Mouse (Mus musculus) testis, adult 2 months (tissue): Measurements from ENCODE around the gene Stard13. TPM values are rescaled to one million over a fixed set of nuclear protein-coding genes. Genes with fewer than 3 reads are reported as not detected.

Experiments
- H3K27ac ChIP-seq: fragments of 200-500 bp; 2 replicates; pipeline ENCODE4 v1.5.1; 2012; ENCODE audit warnings: low read depth, low read length; ENCODE audit not compliant: control insufficient read depth, insufficient read depth
- H3K27me3 ChIP-seq: fragments of 200-500 bp; 2 replicates; pipeline ENCODE4 v1.6.1; 2012; ENCODE audit warnings: mild to moderate bottlenecking, low read length, moderate library complexity; ENCODE audit not compliant: control insufficient read depth, insufficient read depth
- H3K36me3 ChIP-seq: fragments of 200-500 bp; 2 replicates; pipeline ENCODE4 v1.6.1; 2012; ENCODE audit warnings: mild to moderate bottlenecking, low read length; ENCODE audit not compliant: control insufficient read depth, insufficient read depth
- H3K4me1 ChIP-seq: fragments of 200-500 bp; 2 replicates; pipeline ENCODE4 v1.6.1; 2012; ENCODE audit warnings: low read length; ENCODE audit not compliant: control insufficient read depth, insufficient read depth
- H3K4me3 ChIP-seq: fragments of 200-500 bp; 2 replicates; pipeline ENCODE4 v1.5.1; 2012; ENCODE audit warnings: low read depth, mild to moderate bottlenecking, low read length, moderate library complexity, mixed read lengths; ENCODE audit not compliant: control insufficient read depth
- CTCF ChIP-seq: fragments of 200-500 bp; IDR thresholded peaks from 2 replicates; pipeline ENCODE4 v1.5.1; 2012; ENCODE audit warnings: low read depth, mild to moderate bottlenecking, inconsistent platforms, low read length, moderate library complexity; ENCODE audit not compliant: control insufficient read depth, insufficient read depth, insufficient replicate concordance
- POLR2A ChIP-seq: fragments of 200-500 bp; IDR thresholded peaks from 2 replicates; pipeline ENCODE4 v1.6.1; 2012; ENCODE audit warnings: low read depth, mild to moderate bottlenecking, inconsistent platforms, low read length, moderate library complexity; ENCODE audit not compliant: control insufficient read depth
- polyA plus RNA-seq: library from polyadenylated mRNA; depleted of rRNA; stranded (reverse); fragments of >200 nt; gene quantifications from 2 replicates; pipeline ENCODE4 v1.2.3, GENCODE M21; 2012

Gene Stard13
- polyA plus RNA-seq, 1 experiment: 3.3 TPM

- Histone ChIP-seq H3K27me3 (no peaks in the 10 kb centered on the region), H3K4me1 (no peaks in the 10 kb centered on the region), H3K36me3 (no peaks in the 10 kb centered on the region), H3K4me3 (no peak overlapping the region), H3K27ac (no peak overlapping the region)
- TF ChIP-seq CTCF: no peak
- no peak for TF ChIP-seq POLR2A
Measured at GRCm38 (mm10) chr5:151090996-151091395, 142.6 kb downstream of the Stard13 start.

DNA sequence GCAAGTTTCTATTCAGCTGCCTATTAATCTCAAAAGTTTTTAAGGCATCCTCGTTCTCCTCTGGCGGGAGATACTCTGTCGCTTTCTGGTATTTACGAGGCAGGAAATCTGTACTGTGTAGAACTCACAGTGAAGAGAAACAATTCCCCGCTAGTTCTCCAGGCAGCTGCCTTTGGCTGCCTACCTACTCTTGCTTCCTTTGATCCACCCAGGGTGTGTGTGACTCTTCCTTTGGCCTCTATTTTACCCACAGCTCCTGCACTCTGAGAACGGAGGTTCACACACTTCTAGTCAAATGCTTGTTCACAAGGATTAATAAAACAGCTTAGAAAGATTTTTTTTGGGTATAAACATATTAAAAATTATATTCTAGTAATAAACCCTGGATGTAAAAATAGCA, 144.4 kb downstream of the Stard13 start:
- Histone ChIP-seq H3K4me1 (no peaks in the 10 kb centered on the region), H3K27ac (no peak overlapping the region), H3K4me3 (no peak overlapping the region), H3K36me3 (no peaks in the 10 kb centered on the region), H3K27me3 (no peaks in the 10 kb centered on the region)
- TF ChIP-seq POLR2A (no peak), CTCF (no peak)

DNA sequence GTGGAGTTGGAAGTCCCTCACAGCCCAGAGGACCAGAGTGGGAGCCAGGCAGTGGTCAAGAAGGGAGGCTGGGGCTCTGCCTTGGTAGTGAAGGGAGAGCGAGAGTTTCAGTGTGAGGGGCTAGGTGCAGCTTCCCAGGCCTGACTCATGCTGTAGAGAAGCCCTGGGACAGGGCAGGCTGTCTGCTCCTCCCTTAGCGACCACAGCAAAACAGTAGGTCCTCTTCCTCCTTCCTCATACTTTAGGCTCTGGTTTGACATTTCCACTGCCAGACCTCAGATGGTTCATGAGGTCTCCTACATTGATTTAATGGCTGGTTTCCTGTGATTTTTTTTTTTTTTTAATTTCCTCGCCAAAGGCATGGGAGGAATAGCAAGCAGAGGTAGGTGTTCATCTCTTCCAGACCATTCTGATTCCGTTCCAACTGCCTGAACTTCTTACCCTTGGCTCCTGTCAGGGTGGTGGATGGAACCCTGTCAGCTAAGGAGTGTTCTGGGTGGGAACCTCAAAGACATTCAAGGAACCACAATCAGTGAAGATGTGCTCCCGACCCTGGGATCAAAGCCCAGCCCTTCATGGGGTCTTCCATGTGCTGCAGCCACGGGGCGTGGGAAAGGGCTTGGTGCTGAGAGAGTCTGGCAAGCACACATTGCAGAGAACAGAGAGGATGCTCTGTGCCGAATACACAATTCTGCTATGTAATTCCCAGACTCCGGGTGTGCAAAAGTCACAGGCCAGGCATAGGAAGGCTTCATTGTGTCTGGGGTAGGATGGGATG, 147.0 kb downstream of the Stard13 start:
- Histone ChIP-seq H3K36me3 (no peaks in the 10 kb centered on the region), H3K4me1 (no peaks in the 10 kb centered on the region), H3K27me3 (no peaks in the 10 kb centered on the region), H3K4me3 (no peak overlapping the region), H3K27ac (no peak overlapping the region)
- TF ChIP-seq POLR2A (no peak), CTCF (no peak)

DNA sequence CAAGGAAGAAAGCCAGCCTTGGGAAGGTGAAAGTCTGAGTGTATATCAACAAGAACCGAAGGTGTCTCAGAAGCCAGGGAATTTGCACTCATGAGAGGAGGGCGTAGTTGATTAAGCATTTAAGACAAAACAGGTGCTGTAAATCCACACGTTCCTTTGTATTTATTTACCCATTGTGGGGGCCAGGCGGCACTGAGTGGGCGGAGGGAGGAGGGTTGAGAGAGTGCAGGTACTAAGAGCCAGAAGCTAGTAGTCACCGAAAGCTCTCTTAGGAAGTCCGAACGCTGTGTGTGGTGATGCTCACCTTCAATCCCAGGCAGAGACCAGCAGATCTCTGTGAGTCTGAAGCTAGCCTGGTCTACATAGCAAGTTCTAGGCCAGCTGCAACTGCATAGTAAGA, 147.9 kb downstream of the Stard13 start:
- H3K4me1 ChIP-seq: no peaks in the 10 kb centered on the region

GRCm38 (mm10) chr5:151080276-151080675, 153.4 kb downstream of the Stard13 start:
- Histone ChIP-seq H3K27ac (no peak overlapping the region), H3K4me3 (no peak overlapping the region), H3K4me1 (no peaks in the 10 kb centered on the region), H3K36me3 (no peaks in the 10 kb centered on the region), H3K27me3 (no peaks in the 10 kb centered on the region)
- TF ChIP-seq POLR2A: no peak
- no peak for TF ChIP-seq CTCF

More for the DNA sequence above, 147.9 kb downstream of the Stard13 start:
- no peak for TF ChIP-seq CTCF
- no peak for TF ChIP-seq POLR2A
- no peak overlapping the region for H3K27ac ChIP-seq
- H3K4me3 ChIP-seq: no peak overlapping the region
- no peaks in the 10 kb centered on the region for H3K36me3 ChIP-seq
- H3K27me3 ChIP-seq: no peaks in the 10 kb centered on the region

DNA sequence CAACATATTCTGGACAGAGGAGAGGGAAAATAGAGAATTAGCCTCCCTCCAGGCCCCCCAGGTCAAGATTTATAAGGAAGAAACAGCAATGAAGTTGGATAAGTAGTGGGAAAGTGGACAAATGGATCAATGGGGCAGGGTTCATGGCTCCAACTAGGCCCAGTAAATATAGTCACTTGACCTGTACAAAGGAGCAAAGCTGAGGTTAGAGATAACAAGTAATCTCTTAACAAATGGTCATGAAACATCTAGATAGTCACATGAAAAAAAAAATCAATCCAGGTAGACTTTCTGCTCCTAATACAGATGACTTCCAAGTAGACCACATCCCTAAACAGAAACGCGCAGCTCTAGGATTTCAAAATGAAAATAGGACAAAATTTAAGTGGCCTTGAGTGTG, 155.7 kb downstream of the Stard13 start:
- no peak overlapping the region for H3K27ac ChIP-seq
- TF ChIP-seq POLR2A (no peak), CTCF (no peak)
- no peaks in the 10 kb centered on the region for H3K27me3 ChIP-seq
- no peak overlapping the region for H3K4me3 ChIP-seq
- no peaks in the 10 kb centered on the region for H3K4me1 ChIP-seq
- no peaks in the 10 kb centered on the region for H3K36me3 ChIP-seq

- H3K4me3 ChIP-seq: no peak overlapping the region
- H3K27ac ChIP-seq: no peak overlapping the region
- H3K4me1 ChIP-seq: no peaks in the 10 kb centered on the region
- TF ChIP-seq CTCF (no peak), POLR2A (no peak)
- H3K27me3 ChIP-seq: no peaks in the 10 kb centered on the region
- no peaks in the 10 kb centered on the region for H3K36me3 ChIP-seq
Measured at GRCm38 (mm10) chr5:151076917-151077316, 156.7 kb downstream of the Stard13 start.

GRCm38 (mm10) chr5:151074282-151074681, 159.4 kb downstream of the Stard13 start:
- TF ChIP-seq POLR2A (no peak), CTCF (no peak)
- Histone ChIP-seq H3K27me3 (no peaks in the 10 kb centered on the region), H3K36me3 (no peaks in the 10 kb centered on the region), H3K4me3 (no peak overlapping the region), H3K4me1 (no peaks in the 10 kb centered on the region), H3K27ac (no peak overlapping the region)
